Mouse (Mus musculus) cerebellum, adult 2 months (tissue): ENCODE measurements around the gene Furin. TPM values are rescaled to one million over a fixed set of nuclear protein-coding genes. Genes with fewer than 3 reads are reported as not detected.

Experiments
- DNase-seq, 2 experiments: peaks; one replicate each; pipeline ENCODE4 v3.0.0; 2021
- H3K27ac ChIP-seq: fragments of 200-500 bp; 2 replicates; pipeline ENCODE4 v1.5.1; 2012; ENCODE audit warnings: low read length, control low read depth, inconsistent platforms; ENCODE audit not compliant: insufficient read depth
- H3K27me3 ChIP-seq: fragments of 200-500 bp; 2 replicates; pipeline ENCODE4 v1.6.1; 2012; ENCODE audit warnings: inconsistent platforms, mild to moderate bottlenecking, low read length, moderate library complexity; ENCODE audit not compliant: control insufficient read depth, insufficient read depth
- H3K4me1 ChIP-seq: fragments of 200-500 bp; 2 replicates; pipeline ENCODE4 v1.6.1; 2011; ENCODE audit warnings: low read length; ENCODE audit not compliant: control insufficient read depth, insufficient read depth
- H3K4me3 ChIP-seq: fragments of 200-500 bp; replicated peaks from 2 replicates; pipeline ENCODE3; 2011; ENCODE audit warnings: mild to moderate bottlenecking, low read depth, low read length, control low read depth; ENCODE audit not compliant: insufficient read depth
- CTCF ChIP-seq: fragments of 200-500 bp; IDR thresholded peaks from 2 replicates; pipeline ENCODE4 v1.5.1; 2011; ENCODE audit warnings: low read depth, mild to moderate bottlenecking, control low read depth, low read length, moderate library complexity, borderline replicate concordance; ENCODE audit not compliant: insufficient read depth
- POLR2A ChIP-seq: fragments of 200-500 bp; IDR thresholded peaks from 2 replicates; pipeline ENCODE4 v1.6.1; 2011; ENCODE audit warnings: low read length, control low read depth, borderline replicate concordance; ENCODE audit not compliant: insufficient read depth
- WGBS: fragments of 180-500 bp; shearing (Covaris S2); methylation state at CpG from one replicate; pipeline ENCODE4 v1.1.7; 2018; 5-methylcytosine and 5-hydroxymethylcytosine counted together
- polyA plus RNA-seq: library from polyadenylated mRNA; depleted of rRNA; stranded (reverse); fragments of >200 nt; gene quantifications from 2 replicates; pipeline ENCODE4 v1.2.3, GENCODE M21; 2012

The Furin gene
- polyA plus RNA-seq, 1 experiment: 37.3 TPM

- no peaks in the 10 kb centered on the region for H3K27me3 ChIP-seq
- no peak overlapping the region for H3K27ac ChIP-seq
- no peak for DNase-seq
- TF ChIP-seq POLR2A (no peak), CTCF (no peak)
- 96% methylated on average over 8 of the region's 8 CpGs for WGBS
- no peak overlapping the region for H3K4me3 ChIP-seq
- H3K4me1 ChIP-seq: 0 out of 2 replicates have a peak, but pooled peaks cover 4% of the 10 kb centered on the region
These were observed 42.1 kb upstream of the Furin start for GRCm38 (mm10) chr7:80447336-80447735.

- no peak overlapping the region for H3K27ac ChIP-seq
- no peaks in the 10 kb centered on the region for H3K27me3 ChIP-seq
- no peak for TF ChIP-seq POLR2A
- no peak for TF ChIP-seq CTCF
- no peak for DNase-seq
- WGBS: 89% methylated on average over 7 of the region's 7 CpGs
- H3K4me3 ChIP-seq: no peak overlapping the region
- peaks cover 8% of the 10 kb centered on the region; the same call in 1 of the 2 replicates for H3K4me1 ChIP-seq
These were observed 41.1 kb upstream of the Furin start for GRCm38 (mm10) chr7:80446221-80446878.

- H3K27me3 ChIP-seq: no peaks in the 10 kb centered on the region
- DNase-seq: no peak
- H3K4me3 ChIP-seq: no peak overlapping the region
- H3K27ac ChIP-seq: no peak overlapping the region
- 56% methylated on average over 6 of the region's 6 CpGs for WGBS
- TF ChIP-seq POLR2A (no peak), CTCF (no peak)
- peaks cover 8% of the 10 kb centered on the region; the same call in 1 of the 2 replicates for H3K4me1 ChIP-seq
These were observed 40.3 kb upstream of the Furin start for GRCm38 (mm10) chr7:80445492-80445891.

- WGBS: 57% methylated on average over 17 of the region's 17 CpGs
These were observed 39.4 kb upstream of the Furin start for GRCm38 (mm10) chr7:80444401-80445249.

GRCm38 (mm10) chr7:80443124-80443523, 37.9 kb upstream of the Furin start:
- WGBS: 89% methylated on average over 3 of the region's 3 CpGs
- DNase-seq: no peak
- no peaks in the 10 kb centered on the region for H3K27me3 ChIP-seq
- no peak overlapping the region for H3K27ac ChIP-seq
- peaks cover 8% of the 10 kb centered on the region; the same call in 1 of the 2 replicates for H3K4me1 ChIP-seq
- TF ChIP-seq CTCF: no peak
- no peak for TF ChIP-seq POLR2A
- H3K4me3 ChIP-seq: no peak overlapping the region

More at GRCm38 (mm10) chr7:80444401-80445249, 39.4 kb upstream of the Furin start:
- H3K27me3 ChIP-seq: no peaks in the 10 kb centered on the region
- TF ChIP-seq POLR2A: no peak
- DNase-seq: no peak
- peaks cover 8% of the 10 kb centered on the region; the same call in 1 of the 2 replicates for H3K4me1 ChIP-seq
- no peak overlapping the region for H3K27ac ChIP-seq
- H3K4me3 ChIP-seq: no peak overlapping the region

DNA sequence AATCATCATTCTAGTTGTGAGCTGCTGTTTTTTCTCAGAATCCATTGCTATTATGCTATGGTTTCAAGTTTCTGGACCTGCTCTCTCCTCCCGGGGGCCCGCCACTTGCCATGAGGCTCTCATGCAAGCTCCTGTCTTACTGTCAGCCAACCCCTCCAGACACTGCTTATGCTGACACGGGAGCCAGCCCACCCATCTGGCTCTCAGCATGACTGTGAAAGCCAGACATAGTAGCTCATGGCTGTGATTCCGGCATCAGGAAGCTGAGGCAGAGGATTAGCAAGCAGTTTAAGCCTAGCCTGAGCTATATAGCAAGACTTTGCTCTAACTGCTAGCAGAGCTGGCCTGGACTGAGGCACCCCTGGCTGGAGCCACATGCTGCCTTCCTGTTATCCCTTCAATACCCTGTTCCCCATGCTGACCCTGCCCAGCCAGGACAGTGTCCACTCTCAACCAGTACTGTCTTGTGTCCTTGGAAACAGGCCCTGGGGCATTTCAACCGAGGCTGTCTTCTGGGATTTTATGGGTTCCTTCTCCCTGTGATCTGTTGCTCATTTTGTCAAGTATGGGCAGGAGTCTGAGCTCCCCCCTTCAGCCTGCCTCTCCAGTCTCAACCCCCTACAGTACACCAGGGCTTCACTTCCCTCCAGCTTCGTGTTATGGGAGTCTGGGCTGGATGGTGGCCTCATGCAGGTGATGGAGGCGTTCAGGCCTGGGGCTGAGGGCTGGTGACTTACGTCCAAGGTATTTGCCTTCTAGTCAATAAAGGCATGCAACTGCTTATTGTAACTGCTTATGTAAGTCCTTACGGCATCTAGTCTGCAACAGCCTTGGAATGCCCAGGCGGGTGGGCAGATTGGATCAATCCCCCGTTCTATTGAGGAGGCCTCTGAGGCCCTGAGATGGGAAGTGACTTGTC, 37.0 kb upstream of the Furin start:
- no peaks in the 10 kb centered on the region for H3K27me3 ChIP-seq
- peaks cover 8% of the 10 kb centered on the region; the same call in 1 of the 2 replicates for H3K4me1 ChIP-seq
- TF ChIP-seq POLR2A (no peak), CTCF (no peak)
- DNase-seq: peak; percentile 26 to 36
- no peak overlapping the region for H3K27ac ChIP-seq
- no peak overlapping the region for H3K4me3 ChIP-seq
- 71% methylated on average over 11 of the region's 11 CpGs for WGBS

DNA sequence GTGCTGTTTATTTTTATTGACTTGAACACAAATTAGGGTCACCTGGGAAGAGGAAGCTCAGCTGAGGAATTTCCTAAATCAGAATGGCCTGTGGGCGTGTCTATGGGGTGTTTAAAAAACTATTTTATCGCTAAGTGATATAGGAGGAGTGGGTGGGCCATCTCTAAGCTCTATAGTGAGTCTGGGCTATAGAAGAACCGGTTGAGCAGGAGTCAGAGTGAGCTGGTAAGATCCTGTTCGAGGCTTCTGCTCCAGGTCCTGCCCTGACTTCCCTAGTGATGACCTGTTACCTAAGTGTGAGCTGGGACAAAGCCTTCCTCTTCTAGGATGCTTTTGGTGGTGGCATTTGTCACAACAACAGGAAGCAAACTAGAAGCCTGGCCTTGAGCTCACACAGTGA, 35.4 kb upstream of the Furin start:
- Histone ChIP-seq H3K4me1 (peaks cover 8% of the 10 kb centered on the region; the same call in 1 of the 2 replicates), H3K27me3 (no peaks in the 10 kb centered on the region), H3K27ac (no peak overlapping the region), H3K4me3 (no peak overlapping the region)
- no peak for DNase-seq
- TF ChIP-seq POLR2A (no peak), CTCF (no peak)
- 89% methylated on average over 4 of the region's 4 CpGs for WGBS
